Mouse (Mus musculus) kidney, postnatal 0 days (tissue): ENCODE results near the gene Nrbp1. TPM values are rescaled to one million over a fixed set of nuclear protein-coding genes. Genes with fewer than 3 reads are reported as not detected.

Source experiments
- ATAC-seq: fragments of 200-750 bp; cut with Nextera tagmentation; replicated peaks from 2 replicates; pipeline ENCODE4 v1.8.0; 2017; ENCODE audit warnings: low read depth, moderate number of reproducible peaks, moderate TSS enrichment, moderate library complexity; ENCODE audit not compliant: low FRiP score
- DNase-seq: peaks from one replicate; pipeline ENCODE4 v3.0.0-alpha.2; 2016; ENCODE audit warnings: low spot score
- H3K27ac ChIP-seq: fragments of 300-500 bp; sonication (generic); 2 replicates; pipeline ENCODE4 v1.5.1; 2014; ENCODE audit warnings: mild to moderate bottlenecking
- H3K27me3 ChIP-seq: fragments of 300-500 bp; sonication (generic); 2 replicates; pipeline ENCODE4 v1.6.1; 2014; ENCODE audit warnings: low read length, mixed read lengths; ENCODE audit not compliant: insufficient read depth
- H3K36me3 ChIP-seq: fragments of 300-500 bp; sonication (generic); 2 replicates; pipeline ENCODE4 v1.6.1; 2014; ENCODE audit warnings: low read length, mixed read lengths; ENCODE audit not compliant: insufficient read depth
- H3K4me1 ChIP-seq: fragments of 300-500 bp; sonication (generic); replicated peaks from 2 replicates; pipeline ENCODE4 v1.6.1; 2014; ENCODE audit warnings: antibody characterized with exemption, low read length, mixed read lengths; ENCODE audit not compliant: insufficient read depth
- H3K4me2 ChIP-seq: fragments of 300-500 bp; sonication (generic); 2 replicates; pipeline ENCODE4 v1.6.1; 2014; ENCODE audit warnings: mild to moderate bottlenecking, low read length, moderate library complexity, mixed read lengths
- H3K4me3 ChIP-seq: fragments of 300-500 bp; sonication (generic); replicated peaks from 2 replicates; pipeline ENCODE4 v1.5.1; 2014; ENCODE audit warnings: low read depth, low read length
- H3K9ac ChIP-seq: fragments of 300-500 bp; sonication (generic); 2 replicates; pipeline ENCODE4 v1.6.1; 2014; ENCODE audit warnings: low read depth, low read length
- H3K9me3 ChIP-seq: fragments of 300-500 bp; sonication (generic); replicated peaks from 2 replicates; pipeline ENCODE4 v1.6.1; 2016; ENCODE audit warnings: low read length, inconsistent platforms, mixed read lengths
- CTCF ChIP-seq: IDR thresholded peaks from 2 replicates; pipeline ENCODE4 v1.5.1; 2016; ENCODE audit warnings: antibody characterized with exemption, low read depth, mild to moderate bottlenecking, moderate library complexity
- WGBS: fragments of 180-500 bp; shearing (Covaris S2); extraction: QIAGEN DNeasy Blood & Tissue Kit; methylation state at CpG from one replicate; pipeline ENCODE4 v1.1.7; 2014; 5-methylcytosine and 5-hydroxymethylcytosine counted together
- polyA plus RNA-seq: library from polyadenylated mRNA; unstranded; fragments of >200 nt; fragmentation: Nextera tagmentation; extraction: Ambion mirVana; gene quantifications from 2 replicates; pipeline ENCODE4 v1.2.1, GENCODE M21; 2015

Gene Nrbp1
- polyA plus RNA-seq, 1 experiment from 2014 or later, result 116 TPM

DNA sequence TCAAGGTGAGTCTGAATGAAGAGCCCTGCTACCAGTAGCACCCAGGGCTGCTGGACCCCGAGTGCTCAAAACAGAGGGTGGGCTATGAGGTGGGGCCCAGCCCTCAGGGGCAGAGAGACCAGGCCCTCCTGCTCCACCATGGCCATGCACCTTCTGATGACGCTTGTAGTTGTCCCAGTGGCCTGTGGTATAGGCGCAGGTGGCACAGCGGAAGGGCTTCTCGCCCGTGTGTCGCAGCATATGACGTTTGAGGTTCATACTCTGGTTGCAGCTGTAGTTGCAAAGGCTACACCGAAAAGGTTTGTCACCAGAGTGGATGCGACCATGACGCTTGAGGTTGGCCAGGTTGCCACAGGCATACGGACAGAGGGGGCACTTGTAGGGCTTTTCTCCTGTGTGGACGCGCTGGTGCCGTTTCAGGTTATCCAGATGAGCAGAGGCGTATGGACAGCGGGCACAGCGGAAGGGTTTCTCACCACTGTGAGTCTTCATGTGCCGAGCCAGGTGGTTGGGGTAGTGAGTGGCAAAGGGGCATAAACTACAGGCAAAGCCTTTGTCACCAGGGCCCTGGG, 41.3 kb upstream of the Nrbp1 start:
- Histone ChIP-seq H3K4me1 (peaks cover 9% of the 10 kb centered on the region; the same call in 1 of the 2 replicates), H3K9me3 (0 out of 2 replicates have a peak, but pooled peaks cover 3% of the 10 kb centered on the region), H3K4me3 (no peak overlapping the region), H3K27me3 (no peaks in the 10 kb centered on the region), H3K4me2 (no peak overlapping the region), H3K9ac (no peak overlapping the region), H3K27ac (no peak overlapping the region), H3K36me3 (peaks cover 45% of the 10 kb centered on the region)
- 92% methylated on average over 19 of the region's 19 CpGs for WGBS
- ATAC-seq (no peak), DNase-seq (no peak)
- TF ChIP-seq CTCF, result no peak

DNA sequence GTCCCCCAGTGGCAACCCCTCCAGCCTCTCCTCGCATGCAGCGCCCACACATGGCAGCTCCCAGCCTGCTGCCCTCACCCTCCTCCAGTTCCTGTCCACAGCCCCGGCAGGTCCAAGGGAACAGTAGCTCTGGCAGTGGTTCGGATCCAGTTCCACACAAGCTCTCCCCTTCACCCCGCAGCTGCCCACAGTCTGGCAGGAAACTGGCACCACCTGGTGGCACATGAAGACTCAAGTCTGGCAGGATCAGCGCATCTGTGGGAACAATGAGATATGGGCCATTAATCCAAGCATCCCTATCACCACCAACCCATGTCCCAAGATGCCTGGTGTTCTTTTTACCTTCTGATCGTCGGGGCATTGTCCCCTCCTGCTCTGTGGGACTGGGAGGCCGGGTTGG, 40.8 kb upstream of the Nrbp1 start:
- 66% methylated on average over 9 of the region's 9 CpGs for WGBS
- 0 out of 2 replicates have a peak overlapping the region, but pooled peaks have one; percentile 29 for H3K9ac ChIP-seq
- H3K4me2 ChIP-seq, result no peak overlapping the region
- H3K27ac ChIP-seq, result no peak overlapping the region
- H3K9me3 ChIP-seq, result 0 out of 2 replicates have a peak, but pooled peaks cover 3% of the 10 kb centered on the region
- H3K27me3 ChIP-seq, result no peaks in the 10 kb centered on the region
- H3K36me3 ChIP-seq, result peaks cover 45% of the 10 kb centered on the region
- DNase-seq (peak; percentile 76), ATAC-seq (no peak)
- TF ChIP-seq CTCF, result peak; percentile 62
- peaks cover 9% of the 10 kb centered on the region; the same call in 1 of the 2 replicates for H3K4me1 ChIP-seq
- no peak overlapping the region for H3K4me3 ChIP-seq

DNA sequence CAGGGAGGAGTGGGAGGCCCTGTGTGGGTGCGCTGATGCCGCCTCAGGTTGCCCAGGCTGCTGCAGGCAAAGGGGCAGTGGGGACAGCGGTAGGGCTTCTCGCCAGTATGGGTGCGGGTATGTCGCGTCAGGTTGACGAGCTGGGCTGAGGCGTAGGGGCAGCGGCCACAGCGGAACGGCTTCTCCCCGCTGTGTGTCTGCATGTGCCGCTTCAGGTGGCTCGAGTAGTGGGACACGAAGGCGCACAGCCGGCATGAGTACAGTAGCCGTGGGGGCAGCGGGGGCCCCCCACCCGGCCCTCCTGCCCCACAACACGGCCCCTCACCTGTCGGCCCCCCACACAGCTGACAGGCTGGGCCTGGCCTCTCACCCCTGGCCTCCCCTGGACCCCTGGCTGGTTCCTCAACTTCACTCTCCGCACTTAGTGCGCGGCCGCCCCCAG, 40.3 kb upstream of the Nrbp1 start:
- Histone ChIP-seq H3K9me3 (0 out of 2 replicates have a peak, but pooled peaks cover 3% of the 10 kb centered on the region), H3K9ac (0 out of 2 replicates have a peak overlapping the region, but pooled peaks have one; percentile 29), H3K36me3 (peaks cover 45% of the 10 kb centered on the region), H3K27ac (no peak overlapping the region), H3K4me1 (peaks cover 9% of the 10 kb centered on the region; the same call in 1 of the 2 replicates), H3K4me3 (no peak overlapping the region), H3K4me2 (0 out of 2 replicates have a peak overlapping the region, but pooled peaks have one; percentile 9), H3K27me3 (no peaks in the 10 kb centered on the region)
- TF ChIP-seq CTCF, result no peak
- ATAC-seq, result no peak; the same call in 1 of the 2 replicates
- 83% methylated on average over 27 of the region's 27 CpGs for WGBS
- DNase-seq, result no peak

DNA sequence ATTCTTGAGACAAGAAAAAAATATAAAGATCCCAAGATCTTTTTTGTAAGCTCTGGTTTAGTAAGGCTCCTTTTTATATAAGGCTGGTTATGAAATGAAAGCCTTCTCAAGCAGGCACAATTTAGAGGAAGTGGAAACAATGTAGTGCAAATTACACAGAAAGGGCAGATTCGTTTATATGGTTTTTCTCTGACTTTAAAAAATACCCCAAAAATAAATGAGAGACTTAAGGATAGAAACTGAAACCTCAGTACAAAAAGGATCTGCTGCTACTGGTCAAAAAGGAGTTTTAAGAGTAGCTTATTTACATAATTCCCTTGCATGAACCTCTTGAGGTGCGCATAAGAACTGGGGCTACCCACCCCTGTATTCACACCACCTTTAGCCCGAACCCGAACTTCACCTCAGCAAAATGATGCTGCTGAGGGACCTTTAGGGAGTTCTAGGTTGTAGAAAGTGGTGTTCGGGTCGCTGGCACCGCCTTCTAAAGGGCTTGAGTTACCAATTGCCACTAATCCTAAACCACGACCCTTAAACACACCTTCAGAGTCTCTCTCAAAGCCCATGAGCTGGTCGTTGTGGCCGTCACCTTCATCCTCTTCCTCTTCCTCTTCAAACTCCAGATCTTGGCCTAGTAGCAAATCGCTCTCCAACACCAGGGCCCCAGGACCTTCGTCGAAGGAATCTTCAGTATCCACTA, 39.5 kb upstream of the Nrbp1 start:
- H3K27ac ChIP-seq, result peak overlapping the region; percentile 92
- H3K9ac ChIP-seq, result peak overlapping the region; percentile 86
- H3K4me1 ChIP-seq, result peaks cover 9% of the 10 kb centered on the region; the same call in 1 of the 2 replicates
- 8% methylated on average over 13 of the region's 13 CpGs for WGBS
- TF ChIP-seq CTCF, result no peak
- H3K27me3 ChIP-seq, result no peaks in the 10 kb centered on the region
- H3K4me2 ChIP-seq, result peak overlapping the region; percentile 71
- ATAC-seq (no peak), DNase-seq (no peak)
- H3K36me3 ChIP-seq, result peaks cover 44% of the 10 kb centered on the region
- H3K4me3 ChIP-seq, result peak overlapping the region; percentile 82
- 0 out of 2 replicates have a peak, but pooled peaks cover 3% of the 10 kb centered on the region for H3K9me3 ChIP-seq

DNA sequence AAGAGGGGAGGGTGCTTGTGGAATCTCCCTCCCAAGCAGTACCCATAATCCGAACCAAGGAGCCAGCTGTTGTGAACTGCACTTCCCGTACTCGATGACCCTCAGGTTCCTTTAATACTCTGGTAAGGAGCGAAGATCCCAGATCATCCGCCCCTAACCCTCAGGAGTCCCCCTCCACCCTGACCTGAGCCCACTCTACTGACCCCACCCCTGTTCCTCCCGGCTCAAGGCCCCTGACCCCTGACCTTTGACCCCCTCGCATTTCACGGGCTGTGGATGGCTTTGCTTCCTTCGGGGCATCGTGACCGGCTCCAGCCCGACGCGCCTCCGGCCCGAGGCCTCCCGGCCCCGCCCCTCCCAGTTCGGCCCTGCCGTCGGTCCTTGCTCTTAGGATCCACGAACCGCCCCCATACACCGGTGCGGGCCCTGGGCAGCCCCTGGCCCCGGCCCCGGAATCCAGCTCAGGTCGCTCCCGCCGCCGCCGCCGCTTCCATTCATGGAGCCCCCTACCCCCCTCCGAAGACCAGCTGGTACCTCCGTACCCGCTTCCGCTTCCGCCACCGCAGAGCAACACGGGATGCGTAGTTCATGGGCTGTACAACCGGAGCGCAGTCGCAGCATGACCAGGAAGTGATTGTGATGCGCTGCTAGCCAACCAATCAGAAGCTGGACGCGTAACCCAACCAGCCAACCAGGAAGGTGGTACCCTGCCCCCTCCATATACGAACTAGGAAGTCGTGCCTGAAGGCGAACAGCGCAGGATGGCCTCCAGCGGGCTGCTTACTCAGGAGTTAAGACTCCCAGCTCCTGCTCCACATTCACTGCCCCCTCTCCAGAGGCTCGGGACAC, 38.7 kb upstream of the Nrbp1 start, which contains the start of gene Zfp513:
TSS of gene Zfp513 (minus strand) at position 562 of the 849 bp plus-strand sequence.
- under 1% methylated on average over 53 of the region's 53 CpGs for WGBS
- Histone ChIP-seq H3K9me3 (0 out of 2 replicates have a peak, but pooled peaks cover 3% of the 10 kb centered on the region), H3K9ac (peak within 1 kb of the TSS; percentile 86), H3K4me2 (peak within 1 kb of the TSS; percentile 71), H3K4me1 (peaks cover 9% of the 10 kb centered on the region; the same call in 1 of the 2 replicates), H3K27ac (peak within 1 kb of the TSS; percentile 92), H3K27me3 (no peaks in the 10 kb centered on the region), H3K4me3 (peak within 1 kb of the TSS; percentile 82), H3K36me3 (peaks cover 38% of the 10 kb centered on the region)
- no peak for TF ChIP-seq CTCF
- ATAC-seq (peak; percentile 95), DNase-seq (peak; percentile 100)
